Mouse (Mus musculus) WW6 (cell line): ENCODE measurements around the gene Ahcyl2.
"Not testable (repeated sequence)": the region's sequence is repeated elsewhere in the genome, so short reads cannot be mapped to it uniquely, and the experiment has no call there.

Experiments
- DNase-seq: peaks from one replicate; pipeline ENCODE4 v3.0.0-alpha.2; 2013; ENCODE audit warnings: low read depth, low spot score

Ahcyl2 gene

GRCm38 (mm10) chr6:29767813-29768660 is at the start of gene Ahcyl2:
Gene Ahcyl2, plus strand, starts transcription at chr6:29768011.
- peak; percentile 89 for DNase-seq

- DNase-seq, result no peak
These were observed 48.9 kb upstream of the Ahcyl2 start for GRCm38 (mm10) chr6:29718894-29719329.

- DNase-seq, result no peak
These were observed 45.9 kb upstream of the Ahcyl2 start for GRCm38 (mm10) chr6:29721890-29722289.

- no peak for DNase-seq
These were observed 41.1 kb upstream of the Ahcyl2 start for GRCm38 (mm10) chr6:29726576-29727200.

GRCm38 (mm10) chr6:29728035-29728434 is 39.8 kb upstream of the Ahcyl2 start:
- no peak for DNase-seq

GRCm38 (mm10) chr6:29729491-29729890 is 38.3 kb upstream of the Ahcyl2 start:
- no peak for DNase-seq

GRCm38 (mm10) chr6:29735336-29735688 is 32.5 kb upstream of the Ahcyl2 start, which contains the start of gene Smo:
Gene Smo, plus strand, starts transcription at chr6:29735503.
- peak; percentile 52 for DNase-seq

GRCm38 (mm10) chr6:29735689-29736451 is 31.9 kb upstream of the Ahcyl2 start:
- DNase-seq, result no peak

GRCm38 (mm10) chr6:29736610-29737458 is 31.0 kb upstream of the Ahcyl2 start:
- no peak for DNase-seq

GRCm38 (mm10) chr6:29751466-29752152 is 16.2 kb upstream of the Ahcyl2 start:
- no peak for DNase-seq

GRCm38 (mm10) chr6:29753336-29753735 is 14.5 kb upstream of the Ahcyl2 start:
- DNase-seq, result no peak

GRCm38 (mm10) chr6:29756001-29756400 is 11.8 kb upstream of the Ahcyl2 start:
- no peak for DNase-seq

GRCm38 (mm10) chr6:29756476-29756875 is 11.3 kb upstream of the Ahcyl2 start:
- no peak for DNase-seq

GRCm38 (mm10) chr6:29758417-29758816 is 9.4 kb upstream of the Ahcyl2 start:
- DNase-seq, result no peak

GRCm38 (mm10) chr6:29759012-29759679 is 8.7 kb upstream of the Ahcyl2 start:
- DNase-seq, result no peak

GRCm38 (mm10) chr6:29760397-29760796 is 7.4 kb upstream of the Ahcyl2 start:
- DNase-seq, result not testable (repeated sequence)

- no peak for DNase-seq
These were observed 6.5 kb upstream of the Ahcyl2 start for GRCm38 (mm10) chr6:29761282-29761681.

GRCm38 (mm10) chr6:29762524-29762923 is 5.3 kb upstream of the Ahcyl2 start:
- no peak for DNase-seq

- DNase-seq, result no peak
These were observed 937 bp upstream of the Ahcyl2 start for GRCm38 (mm10) chr6:29766874-29767273.

GRCm38 (mm10) chr6:29768791-29769441 is 1.1 kb downstream of the Ahcyl2 start:
- DNase-seq, result no peak
